Mouse (Mus musculus): Measurements from ENCODE around the gene Hs6st2. TPM values are rescaled to one million over a fixed set of nuclear protein-coding genes. Genes with fewer than 3 reads are reported as not detected.

Gene Hs6st2
- total RNA-seq, 1 experiment, result 18.5 TPM

- H3K9me3 ChIP-seq (ENCODE audit: control insufficient read depth, insufficient read depth, low read depth, low read length), result no peaks in the 10 kb centered on the region
- no peak overlapping the region for H3K9ac ChIP-seq (ENCODE audit: insufficient read depth, low read depth, low read length, poor library complexity, severe bottlenecking)
- in situ Hi-C loops (cut with MboI; ENCODE audit: low sequenced_read_pairs in 2 of 2, unreplicated experiment in 2 of 2), result no loop called here
- no peak for TF ChIP-seq MAFK (IDR thresholded peaks at IDR 0.05; ENCODE audit: insufficient read depth, low read depth, low read length)
- no peak for TF ChIP-seq ZC3H11A (IDR thresholded peaks at IDR 0.05; ENCODE audit: borderline replicate concordance, low read depth, low read length)
- TF ChIP-seq CHD2 (IDR thresholded peaks at IDR 0.05; ENCODE audit: low read depth, low read length), result no peak
- TF ChIP-seq HCFC1 (IDR thresholded peaks at IDR 0.05; ENCODE audit: borderline replicate concordance, insufficient read depth, low read length), result no peak
- no peak for TF ChIP-seq ZNF384 (IDR thresholded peaks at IDR 0.05; ENCODE audit: low read depth, low read length)
- H3K36me3 ChIP-seq (ENCODE audit: control insufficient read depth, insufficient read depth, low read length, poor library complexity, severe bottlenecking), result no peaks in the 10 kb centered on the region
- DNase-seq (ENCODE audit: low read depth, low spot score), result no peak
- no peak overlapping the region for H3K27ac ChIP-seq (ENCODE audit: insufficient read depth, low read depth, low read length, poor library complexity, severe bottlenecking)
- H3K4me1 ChIP-seq (ENCODE audit: control insufficient read depth in 2 of 2, insufficient read depth in 2 of 2, low read length in 2 of 2, poor library complexity in 1 of 2), result no peaks in the 10 kb centered on the region
- H3K4me3 ChIP-seq (ENCODE audit: insufficient read depth in 1 of 2, low read depth in 1 of 2, low read length in 2 of 2, poor library complexity in 1 of 2, severe bottlenecking in 1 of 2), result no peak overlapping the region
Observed at GRCm38 (mm10) chrX:51631376-51631775, 50.3 kb downstream of the Hs6st2 start.

GRCm38 (mm10) chrX:51614384-51615004, 67.2 kb downstream of the Hs6st2 start:
- TF ChIP-seq CHD2 (IDR thresholded peaks at IDR 0.05; ENCODE audit: low read depth, low read length), result no peak
- no peak for TF ChIP-seq ZNF384 (IDR thresholded peaks at IDR 0.05; ENCODE audit: low read depth, low read length)
- no peak for TF ChIP-seq MAFK (IDR thresholded peaks at IDR 0.05; ENCODE audit: insufficient read depth, low read depth, low read length)
- no peak for TF ChIP-seq HCFC1 (IDR thresholded peaks at IDR 0.05; ENCODE audit: borderline replicate concordance, insufficient read depth, low read length)
- no peak for TF ChIP-seq ZC3H11A (IDR thresholded peaks at IDR 0.05; ENCODE audit: borderline replicate concordance, low read depth, low read length)
- H3K4me3 ChIP-seq (ENCODE audit: insufficient read depth in 1 of 2, low read depth in 1 of 2, low read length in 2 of 2, poor library complexity in 1 of 2, severe bottlenecking in 1 of 2), result no peak overlapping the region
- no peaks in the 10 kb centered on the region for H3K9me3 ChIP-seq (ENCODE audit: control insufficient read depth, insufficient read depth, low read depth, low read length)
- H3K36me3 ChIP-seq (ENCODE audit: control insufficient read depth, insufficient read depth, low read length, poor library complexity, severe bottlenecking), result no peaks in the 10 kb centered on the region
- DNase-seq (ENCODE audit: low read depth, low spot score), result no peak
- no peak overlapping the region for H3K27ac ChIP-seq (ENCODE audit: insufficient read depth, low read depth, low read length, poor library complexity, severe bottlenecking)
- H3K4me1 ChIP-seq (ENCODE audit: control insufficient read depth in 2 of 2, insufficient read depth in 2 of 2, low read length in 2 of 2, poor library complexity in 1 of 2), result no peaks in the 10 kb centered on the region
- no peak overlapping the region for H3K9ac ChIP-seq (ENCODE audit: insufficient read depth, low read depth, low read length, poor library complexity, severe bottlenecking)
- in situ Hi-C loops (cut with MboI; ENCODE audit: low sequenced_read_pairs in 2 of 2, unreplicated experiment in 2 of 2), result no loop called here

GRCm38 (mm10) chrX:51610743-51611142, 70.9 kb downstream of the Hs6st2 start:
- no peak overlapping the region for H3K9ac ChIP-seq (ENCODE audit: insufficient read depth, low read depth, low read length, poor library complexity, severe bottlenecking)
- in situ Hi-C loops (cut with MboI; ENCODE audit: low sequenced_read_pairs in 2 of 2, unreplicated experiment in 2 of 2), result no loop called here
- H3K4me1 ChIP-seq (ENCODE audit: control insufficient read depth in 2 of 2, insufficient read depth in 2 of 2, low read length in 2 of 2, poor library complexity in 1 of 2), result no peaks in the 10 kb centered on the region
- no peaks in the 10 kb centered on the region for H3K36me3 ChIP-seq (ENCODE audit: control insufficient read depth, insufficient read depth, low read length, poor library complexity, severe bottlenecking)
- TF ChIP-seq ZNF384 (IDR thresholded peaks at IDR 0.05; ENCODE audit: low read depth, low read length) (no peak), MAFK (IDR thresholded peaks at IDR 0.05; ENCODE audit: insufficient read depth, low read depth, low read length) (no peak), HCFC1 (IDR thresholded peaks at IDR 0.05; ENCODE audit: borderline replicate concordance, insufficient read depth, low read length) (no peak), ZC3H11A (IDR thresholded peaks at IDR 0.05; ENCODE audit: borderline replicate concordance, low read depth, low read length) (no peak), CHD2 (IDR thresholded peaks at IDR 0.05; ENCODE audit: low read depth, low read length) (no peak)
- DNase-seq (ENCODE audit: low read depth, low spot score), result no peak
- H3K9me3 ChIP-seq (ENCODE audit: control insufficient read depth, insufficient read depth, low read depth, low read length), result no peaks in the 10 kb centered on the region
- H3K4me3 ChIP-seq (ENCODE audit: insufficient read depth in 1 of 2, low read depth in 1 of 2, low read length in 2 of 2, poor library complexity in 1 of 2, severe bottlenecking in 1 of 2), result no peak overlapping the region
- no peak overlapping the region for H3K27ac ChIP-seq (ENCODE audit: insufficient read depth, low read depth, low read length, poor library complexity, severe bottlenecking)

- in situ Hi-C loops (cut with MboI; ENCODE audit: low sequenced_read_pairs in 2 of 2, unreplicated experiment in 2 of 2), result no loop called here
- Histone ChIP-seq H3K9ac (ENCODE audit: insufficient read depth, low read depth, low read length, poor library complexity, severe bottlenecking) (no peak overlapping the region), H3K27ac (ENCODE audit: insufficient read depth, low read depth, low read length, poor library complexity, severe bottlenecking) (no peak overlapping the region), H3K9me3 (ENCODE audit: control insufficient read depth, insufficient read depth, low read depth, low read length) (no peaks in the 10 kb centered on the region), H3K4me1 (ENCODE audit: control insufficient read depth in 2 of 2, insufficient read depth in 2 of 2, low read length in 2 of 2, poor library complexity in 1 of 2) (no peaks in the 10 kb centered on the region), H3K36me3 (ENCODE audit: control insufficient read depth, insufficient read depth, low read length, poor library complexity, severe bottlenecking) (no peaks in the 10 kb centered on the region), H3K4me3 (ENCODE audit: insufficient read depth in 1 of 2, low read depth in 1 of 2, low read length in 2 of 2, poor library complexity in 1 of 2, severe bottlenecking in 1 of 2) (no peak overlapping the region)
- TF ChIP-seq ZC3H11A (IDR thresholded peaks at IDR 0.05; ENCODE audit: borderline replicate concordance, low read depth, low read length), result no peak
- no peak for DNase-seq (ENCODE audit: low read depth, low spot score)
Observed at GRCm38 (mm10) chrX:51606231-51606863, 75.3 kb downstream of the Hs6st2 start.

All from ES-E14 (cell line).